Mouse (Mus musculus) mouse trophoblast stem cell (cell line): ENCODE results near the gene Shisa2.

Source experiments
- in situ Hi-C, 2 experiments: fragments of 300-500 bp; cut with MseI, MboI; formaldehyde crosslinking; loops; 2 replicates in 1 of 2; 3 replicates in 1 of 2; pipeline ENCODE4 v1.15.1; 2025

The Shisa2 gene

DNA sequence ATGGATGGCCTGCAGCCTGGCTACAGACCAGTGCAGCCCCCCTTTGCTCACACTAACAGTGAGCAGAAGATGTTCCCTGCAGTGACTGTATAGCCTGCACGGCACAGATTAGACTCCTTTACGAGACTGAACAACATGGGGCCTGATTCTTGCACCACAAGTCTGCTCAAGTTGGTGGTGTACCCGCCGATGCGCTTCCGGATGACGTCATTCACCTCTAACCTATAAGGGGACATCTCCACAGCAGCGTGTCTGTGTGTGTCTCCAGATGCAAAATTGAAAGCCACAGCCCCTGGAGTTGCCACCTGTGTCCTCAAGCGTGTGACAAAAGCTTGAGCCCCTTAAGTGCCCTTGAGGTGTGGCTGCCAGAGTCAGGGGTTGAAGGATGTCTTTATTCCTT, 5.0 kb downstream of the Shisa2 start:
- in situ Hi-C loops, result no loop called here

DNA sequence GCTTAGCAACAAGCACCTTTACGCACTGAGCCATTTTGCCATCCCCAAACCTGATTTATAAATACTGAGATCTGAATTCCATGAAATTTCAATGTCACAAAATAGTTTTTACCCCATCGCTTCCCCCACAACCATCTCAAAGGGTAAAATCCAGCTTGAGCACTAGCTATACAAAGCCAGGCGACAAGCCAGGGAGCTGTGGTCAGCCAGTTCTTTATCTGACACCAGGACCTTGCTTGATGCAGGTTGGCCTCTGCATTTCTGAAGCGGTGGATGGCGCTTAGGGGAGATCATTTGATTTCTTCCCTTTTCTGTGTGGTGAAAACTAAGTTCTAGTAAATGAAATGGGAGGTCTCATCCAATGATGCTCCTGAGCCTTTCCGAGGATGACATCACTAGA, 7.0 kb downstream of the Shisa2 start:
- in situ Hi-C loops, result no loop called here

DNA sequence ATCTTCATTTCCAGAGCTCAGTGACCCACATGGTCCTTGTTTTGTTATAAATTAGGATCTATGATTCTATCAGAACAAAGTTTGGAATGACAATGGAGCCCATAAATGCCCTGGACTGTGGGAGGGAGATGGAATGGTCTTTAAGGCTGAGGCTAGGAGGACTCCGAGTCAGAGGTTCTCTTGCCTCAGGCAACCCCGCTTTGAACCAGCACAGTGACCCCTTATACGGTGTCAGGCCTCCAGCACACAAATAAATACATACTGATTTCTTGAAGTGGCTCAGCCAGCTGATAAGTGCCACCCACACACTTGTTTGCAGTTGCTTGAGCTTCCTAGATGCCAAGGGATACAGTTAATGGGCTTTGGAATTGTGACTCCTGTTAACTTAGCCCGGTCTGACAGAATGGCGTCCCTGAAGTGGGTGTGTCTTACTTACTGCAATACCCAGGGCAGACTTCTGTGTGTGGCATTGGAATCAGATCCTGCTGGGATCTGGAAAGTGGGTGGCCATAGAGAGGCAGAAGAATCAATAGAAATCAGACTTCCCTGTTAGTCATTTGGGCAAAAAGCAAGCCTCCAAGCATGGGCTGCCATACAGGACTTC, 8.3 kb downstream of the Shisa2 start:
- in situ Hi-C loops, result no loop called here

DNA sequence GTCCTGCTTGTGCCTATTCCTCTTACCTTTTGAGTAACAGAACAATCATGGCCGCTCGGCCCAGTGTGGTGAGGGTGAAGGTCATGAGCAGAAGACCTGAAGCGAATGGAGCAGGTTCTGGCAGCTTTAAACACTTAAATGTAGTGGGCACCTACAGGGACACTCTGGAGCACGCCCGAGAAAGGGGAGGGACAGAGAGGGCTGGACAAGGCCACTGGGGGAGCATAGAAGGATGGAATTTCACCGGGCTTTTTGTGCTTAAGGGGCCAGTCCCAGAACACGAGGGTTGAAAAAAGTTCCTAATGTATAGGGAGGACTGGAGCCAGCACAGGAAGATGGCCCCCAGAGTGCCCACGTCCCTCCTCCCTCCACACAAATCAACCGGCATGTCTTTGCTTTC, 8.9 kb downstream of the Shisa2 start:
- in situ Hi-C loops, result no loop called here

DNA sequence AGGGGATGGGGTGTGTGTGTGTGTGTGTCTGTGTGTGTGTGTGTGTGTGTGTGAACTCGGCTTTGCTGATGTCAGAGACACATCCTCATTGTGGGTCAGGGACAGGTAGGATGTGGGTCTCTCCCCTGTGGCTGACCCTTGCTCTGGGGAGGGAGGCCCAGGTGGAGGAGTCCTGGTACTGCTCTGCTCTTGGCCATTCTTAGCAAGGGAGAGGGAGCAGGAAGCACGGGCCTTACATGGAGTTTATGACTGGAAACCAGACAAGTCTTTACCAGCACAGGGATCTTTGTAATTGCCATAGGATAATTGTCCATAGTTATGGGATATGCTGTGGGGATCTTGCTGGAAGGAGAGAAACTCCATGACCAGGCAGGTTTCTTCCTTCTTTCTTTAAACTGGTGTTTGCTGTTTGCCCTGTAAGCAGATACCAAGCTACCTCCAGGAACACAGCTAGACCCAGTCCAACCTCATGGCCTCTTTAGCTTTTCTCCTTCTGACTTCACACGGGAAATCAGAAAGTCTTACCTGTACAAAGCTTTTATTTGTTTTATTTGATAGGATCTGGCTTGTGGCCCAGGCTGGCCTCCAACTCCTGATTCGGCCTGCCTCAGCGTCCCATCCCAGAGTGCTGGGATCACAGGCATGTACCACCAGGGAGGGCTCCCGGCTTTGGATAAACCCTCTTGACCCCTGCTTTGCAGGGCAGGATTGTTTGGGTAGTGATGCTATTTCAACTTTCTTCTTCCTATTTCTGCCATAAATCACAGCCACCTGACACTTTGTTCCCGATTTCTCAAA, 14.0 kb downstream of the Shisa2 start:
- in situ Hi-C loops, result no loop called here

DNA sequence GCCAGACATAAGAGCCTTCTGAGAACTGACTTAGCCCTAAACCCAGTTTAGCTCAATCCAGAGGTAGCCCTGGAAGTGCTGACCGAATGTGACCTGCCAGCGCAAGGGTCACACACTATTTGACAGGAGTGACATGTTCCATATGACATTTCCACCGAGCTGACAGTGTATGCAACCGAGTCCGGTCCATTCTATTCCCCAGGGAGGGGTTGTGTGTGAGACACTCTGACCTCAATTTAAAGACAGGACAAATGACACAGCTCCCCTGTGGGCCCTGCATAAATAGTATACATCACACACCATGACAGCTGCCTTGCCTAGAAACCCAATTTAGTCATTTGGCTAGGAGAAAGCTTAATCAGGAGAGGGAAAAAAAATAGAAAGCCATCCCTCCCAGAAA, 16.7 kb downstream of the Shisa2 start:
- in situ Hi-C loops, result no loop called here

DNA sequence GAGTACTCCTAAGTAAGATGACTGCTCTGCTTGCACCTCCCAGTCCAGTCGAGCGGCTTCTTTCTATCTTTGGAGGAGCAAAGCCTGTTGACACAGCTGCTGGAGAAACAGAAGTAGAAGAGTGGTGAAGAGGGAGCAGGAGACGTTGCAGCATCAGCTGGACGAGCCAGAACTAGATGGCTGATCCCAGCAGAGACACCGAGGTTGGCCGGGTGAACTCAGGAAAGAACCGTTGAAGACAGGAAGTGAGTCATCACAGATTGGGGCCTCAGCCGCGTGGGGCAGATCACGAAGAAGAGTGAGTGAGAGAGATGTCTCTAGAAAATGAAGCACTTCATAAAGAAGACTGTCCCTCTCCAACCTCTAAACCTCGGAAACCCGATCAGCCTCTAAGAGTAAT, 18.5 kb downstream of the Shisa2 start:
- in situ Hi-C loops, result no loop called here

DNA sequence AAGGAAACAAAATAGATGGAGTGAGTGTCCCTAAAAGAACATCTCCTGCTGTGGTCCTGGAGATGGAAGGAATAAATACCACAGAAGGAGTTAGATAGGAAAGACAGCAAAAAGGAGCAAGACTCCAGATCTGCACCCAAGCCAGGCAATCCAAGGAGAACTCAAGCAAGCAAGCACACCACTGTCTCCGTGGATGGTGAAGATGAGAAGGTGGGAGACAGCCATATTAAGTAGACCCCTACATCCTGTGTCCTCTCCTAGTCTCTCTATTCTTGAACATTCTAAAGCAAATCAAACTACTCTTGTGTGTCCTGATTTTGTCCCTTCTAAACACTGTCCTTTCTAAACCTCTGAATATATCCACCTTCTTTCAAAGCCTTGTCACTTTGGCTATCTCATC, 19.1 kb downstream of the Shisa2 start:
- in situ Hi-C loops, result no loop called here

DNA sequence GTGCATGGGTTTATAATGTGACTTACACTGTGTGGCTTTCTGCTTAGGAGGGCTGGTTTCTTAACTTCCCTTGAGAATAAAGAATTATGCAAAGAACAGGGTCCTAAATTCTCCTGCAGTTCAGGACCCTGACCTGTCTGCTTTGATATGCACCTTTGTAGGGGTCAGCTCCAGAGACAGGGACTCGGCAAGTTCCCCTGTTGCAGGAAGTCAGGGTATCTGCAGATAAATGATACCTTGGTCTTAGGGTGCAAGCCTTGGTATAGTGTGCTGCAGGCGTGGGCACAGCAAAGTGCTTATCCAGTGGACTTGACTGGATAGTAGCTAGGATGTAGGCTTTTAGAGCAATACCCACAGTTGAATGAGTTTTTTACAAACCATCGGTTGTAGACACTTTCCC, 19.8 kb downstream of the Shisa2 start:
- in situ Hi-C loops, result no loop called here

DNA sequence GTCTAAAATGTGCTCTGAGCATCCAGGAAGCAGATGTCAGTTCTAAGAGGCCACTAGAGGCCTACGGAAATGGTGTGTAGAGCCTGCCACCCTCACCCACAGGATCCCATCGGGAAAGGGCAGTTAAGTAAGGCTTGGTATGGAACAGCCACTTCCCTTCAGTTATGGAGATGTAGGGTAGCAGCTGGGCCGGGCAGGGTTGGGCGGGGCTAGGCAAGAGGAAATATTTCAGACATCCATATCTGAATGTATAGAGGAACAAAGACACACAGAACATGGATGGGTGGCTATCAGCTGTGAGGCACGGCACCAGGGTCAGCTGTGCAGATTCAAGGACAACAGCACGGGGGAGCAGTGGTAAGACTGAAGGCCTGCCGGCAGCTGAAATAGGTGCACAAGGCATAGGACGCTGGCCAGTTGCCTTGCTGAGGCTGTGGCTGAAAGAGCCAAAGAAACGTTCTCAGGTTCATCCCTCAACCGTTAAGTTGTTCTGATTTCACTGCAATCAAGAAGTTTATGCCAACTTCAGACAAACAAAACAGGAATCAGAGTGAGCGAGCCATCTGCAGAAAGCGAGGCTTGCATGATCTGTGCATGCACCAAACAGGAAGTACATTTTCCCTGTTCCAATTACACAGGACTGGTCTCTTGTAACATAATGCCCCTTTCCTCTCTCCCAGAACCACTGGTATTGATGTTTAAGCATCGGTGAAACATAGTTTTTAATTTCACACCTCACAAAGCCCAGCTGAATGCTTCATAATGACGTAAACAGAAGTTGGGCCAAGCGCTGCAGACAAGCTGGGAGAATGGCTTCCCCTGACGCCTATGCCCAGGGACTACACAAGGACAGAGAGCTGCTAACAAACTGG, 22.0 kb downstream of the Shisa2 start:
- in situ Hi-C loops, result no loop called here

DNA sequence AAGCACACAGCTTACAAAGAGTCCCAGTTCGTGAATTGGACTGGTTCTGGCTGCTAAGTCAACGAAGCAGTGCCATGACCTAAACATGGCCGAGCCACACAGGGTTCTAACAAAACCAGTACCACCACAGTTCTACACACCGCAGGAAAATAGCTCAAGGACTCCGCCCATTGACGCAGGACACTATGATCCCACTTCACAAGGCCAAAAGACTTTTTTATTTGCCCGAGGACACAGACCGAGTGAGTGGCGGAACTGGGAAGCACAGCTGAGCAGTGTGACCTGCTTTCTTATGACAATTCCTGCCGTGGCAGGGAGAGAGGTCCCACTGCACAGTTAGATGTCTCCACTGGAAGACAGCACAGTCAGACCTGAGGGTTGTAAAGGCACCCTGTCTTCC, 23.5 kb downstream of the Shisa2 start:
- in situ Hi-C loops, result no loop called here

DNA sequence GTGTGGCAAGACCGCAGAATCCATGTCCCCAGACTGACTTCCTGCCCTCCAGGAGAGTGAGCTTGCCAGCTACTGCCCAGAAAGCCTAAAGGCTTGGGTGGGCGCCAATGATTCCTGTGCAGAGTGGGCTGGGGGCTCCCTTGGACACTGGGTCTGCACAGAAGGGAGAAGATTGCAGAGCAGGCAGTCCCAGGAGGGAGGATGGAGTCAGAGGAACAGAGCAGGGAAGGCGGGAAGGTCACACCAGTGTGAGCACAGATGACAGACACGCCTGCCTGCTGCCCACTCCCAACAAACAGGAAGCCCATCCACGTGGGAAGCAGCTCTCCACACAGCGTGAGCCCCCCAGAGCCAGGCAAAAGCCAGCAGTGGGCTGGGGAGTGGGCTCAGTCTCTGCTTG, 24.2 kb downstream of the Shisa2 start:
- in situ Hi-C loops, result no loop called here

DNA sequence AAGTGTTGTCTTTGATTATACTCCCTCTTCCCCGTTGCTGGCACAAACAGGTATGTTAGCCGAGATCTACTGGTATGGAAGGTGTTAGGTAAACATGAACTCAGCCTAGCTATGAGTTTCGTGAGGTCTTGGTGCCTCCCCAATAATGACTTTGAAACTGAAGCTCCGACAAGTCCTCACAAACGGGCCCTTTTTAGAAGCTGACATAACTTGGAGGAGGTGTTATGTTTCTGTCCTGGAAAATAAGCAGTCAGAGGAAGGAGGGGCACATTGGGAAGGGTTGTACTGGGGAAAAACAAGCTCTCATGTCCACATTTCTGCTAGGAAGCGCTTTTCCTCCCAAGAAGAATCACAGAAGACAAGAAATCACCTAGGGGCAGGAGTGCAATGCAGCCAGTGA, 31.5 kb downstream of the Shisa2 start:
- in situ Hi-C loops, result no loop called here

DNA sequence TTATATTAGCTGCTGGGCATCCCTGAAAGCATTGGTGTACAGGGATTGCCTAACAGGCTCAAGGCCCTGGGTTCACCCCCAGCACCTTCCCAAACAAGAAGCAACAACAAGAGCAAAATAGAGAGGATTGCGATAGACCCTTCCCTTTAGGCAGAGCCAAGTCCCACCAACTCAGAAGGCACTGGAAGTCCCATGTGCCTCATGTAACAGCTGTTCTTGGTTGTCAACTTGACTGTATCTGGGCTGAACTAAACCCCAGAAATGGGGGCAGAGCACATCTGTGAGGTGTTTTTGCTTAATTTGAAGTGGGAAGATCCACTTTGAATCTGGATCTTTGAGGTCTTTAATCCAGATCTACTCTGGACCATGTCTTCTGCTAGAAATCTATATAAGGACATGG, 32.0 kb downstream of the Shisa2 start:
- in situ Hi-C loops, result no loop called here

DNA sequence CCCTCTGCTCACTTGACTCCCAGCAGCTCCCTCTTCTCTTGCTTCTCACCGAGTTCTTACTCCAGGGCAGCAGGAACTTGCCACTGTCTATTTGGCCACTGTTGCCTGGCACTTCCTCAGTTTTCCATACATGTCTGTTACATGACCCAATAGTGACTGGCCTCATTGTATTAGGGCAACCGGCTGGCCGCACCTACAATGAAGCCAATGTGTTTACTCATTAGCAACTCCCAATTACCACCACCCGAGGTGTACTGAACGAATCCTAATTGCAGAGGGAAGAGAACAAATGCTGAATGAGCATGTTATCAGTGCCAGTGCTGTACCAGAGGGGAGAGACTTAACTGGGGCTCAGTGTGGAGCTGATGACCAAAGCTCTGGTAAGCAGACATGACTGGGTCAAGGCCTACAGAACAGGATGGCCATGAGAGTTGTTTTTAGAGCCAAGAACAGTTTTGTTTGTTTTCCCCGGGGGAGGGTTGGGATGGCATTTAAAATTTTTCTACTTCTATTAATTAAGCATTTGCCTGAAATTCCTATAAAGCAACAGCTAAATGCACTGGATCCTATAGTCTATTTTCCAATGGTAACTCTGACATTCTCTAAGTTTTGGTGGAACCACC, 47.9 kb downstream of the Shisa2 start:
- in situ Hi-C loops, result no loop called here

DNA sequence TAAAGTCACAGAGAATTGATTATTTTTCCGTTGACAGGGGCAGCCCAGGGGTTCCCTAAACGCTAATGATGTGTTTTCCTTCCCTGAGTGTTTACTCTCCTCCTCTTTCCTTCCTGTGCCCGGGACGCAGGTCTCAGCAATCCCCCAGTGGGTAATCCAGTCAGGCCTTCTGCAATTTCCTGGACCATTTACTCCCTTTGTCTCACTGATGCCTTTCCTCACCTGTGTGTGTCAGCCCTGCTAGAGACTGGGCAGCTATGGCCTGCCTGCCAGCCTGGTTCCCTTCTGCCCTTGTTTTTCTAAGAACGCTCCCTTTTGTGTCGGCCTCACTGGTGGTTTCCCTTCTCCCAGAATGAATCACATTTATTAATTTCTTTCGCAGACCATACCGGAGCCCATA, 49.4 kb downstream of the Shisa2 start:
- in situ Hi-C loops, result no loop called here

DNA sequence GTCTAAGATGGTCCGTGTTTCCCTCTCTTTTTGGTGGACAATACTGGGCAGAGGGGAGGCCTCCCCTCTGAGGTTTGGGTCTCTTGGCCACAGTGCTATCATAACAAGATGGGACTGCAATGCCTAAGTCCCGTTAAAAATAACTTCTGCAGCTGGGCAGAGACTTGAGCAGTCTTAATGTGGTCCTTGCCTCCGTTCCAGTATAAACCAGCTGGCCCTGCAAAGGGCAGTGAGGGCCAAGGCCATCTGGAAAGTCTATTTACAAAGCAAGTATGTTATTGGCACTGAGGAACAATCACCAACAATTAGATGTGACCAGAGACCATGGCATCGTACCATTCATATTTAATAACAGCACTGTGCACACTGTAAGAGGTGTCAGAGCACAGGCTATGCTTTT, 50.2 kb downstream of the Shisa2 start:
- in situ Hi-C loops, result no loop called here

DNA sequence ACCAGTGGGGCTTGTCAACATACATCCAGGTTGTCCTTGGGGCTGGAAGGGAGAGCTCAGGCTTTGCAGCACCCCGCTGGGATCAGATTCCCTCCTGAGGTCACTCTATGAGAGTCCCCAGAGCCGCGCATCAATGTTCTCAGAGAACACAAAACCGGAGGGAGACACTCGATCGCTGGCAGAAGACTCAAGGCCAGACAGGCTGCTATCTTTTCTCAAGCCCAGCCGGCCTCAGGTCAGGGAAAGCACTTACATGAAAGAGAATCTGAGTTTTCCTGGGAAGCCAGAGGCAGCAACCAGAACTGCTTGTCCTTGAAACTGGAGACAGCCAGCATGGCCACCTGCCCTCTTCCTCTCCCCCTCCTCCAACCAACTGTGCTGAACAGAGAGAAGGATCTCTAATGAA, 52.5 kb downstream of the Shisa2 start:
- in situ Hi-C loops, result no loop called here
